Mouse (Mus musculus) liver, postnatal 0 days (tissue): ENCODE data around the gene Ccnt1. TPM values are rescaled to one million over a fixed set of nuclear protein-coding genes. Genes with fewer than 3 reads are reported as not detected.

Source experiments
- ATAC-seq: fragments of 200-750 bp; cut with Nextera tagmentation; 2 replicates; pipeline ENCODE4 v1.8.0; 2017; ENCODE audit warnings: mild to moderate bottlenecking, moderate library complexity
- DNase-seq: peaks from one replicate; pipeline ENCODE4 v3.0.0-alpha.2; 2016
- H3K27ac ChIP-seq: fragments of 300-500 bp; sonication (generic); 2 replicates; pipeline ENCODE4 v1.5.1; 2014; ENCODE audit warnings: antibody characterized with exemption, moderate library complexity, mild to moderate bottlenecking, low read depth
- H3K27me3 ChIP-seq: fragments of 300-500 bp; sonication (generic); 2 replicates; pipeline ENCODE4 v1.6.1; 2014; ENCODE audit warnings: low read length, control low read depth, mixed read lengths; ENCODE audit not compliant: insufficient read depth
- H3K36me3 ChIP-seq: fragments of 300-500 bp; sonication (generic); replicated peaks from 2 replicates; pipeline ENCODE4 v1.6.1; 2014; ENCODE audit warnings: mild to moderate bottlenecking, control low read depth, low read length, moderate library complexity, mixed read lengths; ENCODE audit not compliant: insufficient read depth
- H3K4me1 ChIP-seq: fragments of 300-500 bp; sonication (generic); 2 replicates; pipeline ENCODE4 v1.6.1; 2014; ENCODE audit warnings: antibody characterized with exemption, mild to moderate bottlenecking, control low read depth; ENCODE audit not compliant: insufficient read depth
- H3K4me2 ChIP-seq: fragments of 300-500 bp; sonication (generic); 2 replicates; pipeline ENCODE4 v1.6.1; 2014; ENCODE audit warnings: low read depth, mild to moderate bottlenecking, low read length, moderate library complexity, mixed read lengths
- H3K4me3 ChIP-seq: fragments of 300-500 bp; sonication (generic); 2 replicates; pipeline ENCODE4 v1.5.1; 2014; ENCODE audit warnings: low read depth, low read length
- H3K9ac ChIP-seq: fragments of 300-500 bp; sonication (generic); replicated peaks from 2 replicates; pipeline ENCODE4 v1.6.1; 2014; ENCODE audit warnings: mild to moderate bottlenecking, moderate library complexity
- H3K9me3 ChIP-seq: fragments of 300-500 bp; sonication (generic); 2 replicates; pipeline ENCODE4 v1.6.1; 2016; ENCODE audit warnings: mild to moderate bottlenecking, control low read depth, low read length, mixed read lengths
- CTCF ChIP-seq: sonication (generic); IDR thresholded peaks from 2 replicates; pipeline ENCODE4 v1.5.1; 2016; ENCODE audit warnings: antibody characterized with exemption, low read depth
- EP300 ChIP-seq: IDR thresholded peaks from 2 replicates; pipeline ENCODE4 v1.6.1; 2016; ENCODE audit warnings: antibody characterized with exemption, low read depth, mild to moderate bottlenecking
- WGBS: fragments of 180-500 bp; shearing (Covaris S2); extraction: QIAGEN DNeasy Blood & Tissue Kit; methylation state at CpG from one replicate; pipeline ENCODE4 v1.1.7; 2014; ENCODE audit not compliant: insufficient replicate concordance; 5-methylcytosine and 5-hydroxymethylcytosine counted together
- microRNA-seq: library from miRNA; unstranded; fragments of <30 nt; microRNA quantifications from one replicate; pipeline ENCODE4, GENCODE M21; 2016
- polyA plus RNA-seq: library from polyadenylated mRNA; unstranded; fragments of >200 nt; fragmentation: Nextera tagmentation; extraction: Ambion mirVana; gene quantifications from 2 replicates; pipeline ENCODE4 v1.2.1, GENCODE M21; 2015

The Ccnt1 gene
- polyA plus RNA-seq, 1 experiment from 2014 or later = 14.9 TPM

DNA sequence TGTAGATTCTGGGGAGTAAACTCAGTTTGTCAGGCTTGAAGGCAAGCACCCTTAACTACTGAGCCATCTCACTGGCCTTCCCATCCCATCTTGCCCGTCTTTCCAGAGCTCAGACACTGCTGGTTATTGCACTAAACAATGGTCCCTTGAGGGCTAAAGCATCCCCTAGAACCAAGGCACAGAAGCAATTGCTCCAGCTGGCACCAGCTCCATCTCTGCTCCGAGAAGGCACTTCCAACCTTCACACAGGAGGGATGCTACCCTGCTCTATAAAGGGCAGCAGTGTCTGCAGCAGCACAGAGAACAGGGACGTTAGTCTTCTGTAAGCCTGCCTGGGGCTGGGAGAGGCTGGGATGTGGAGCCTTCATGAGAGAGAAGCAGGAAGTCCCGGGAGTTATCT lies 78.6 kb downstream of the Ccnt1 start, which contains the start of gene Olfr279:
Gene Olfr279 (plus strand): TSS at position 301 of the 400 bp plus-strand sequence.
- Histone ChIP-seq H3K9me3 (no peaks in the 10 kb centered on the region), H3K4me3 (no peak within 1 kb of the TSS), H3K9ac (no peak within 1 kb of the TSS), H3K4me2 (no peak within 1 kb of the TSS), H3K27ac (no peak within 1 kb of the TSS), H3K4me1 (no peaks in the 10 kb centered on the region), H3K36me3 (no peaks in the 10 kb centered on the region), H3K27me3 (no peaks in the 10 kb centered on the region)
- WGBS = 42% methylated on average over 4 of the region's 4 CpGs
- ATAC-seq = no peak
- TF ChIP-seq EP300 (no peak), CTCF (no peak)
- no peak for DNase-seq

DNA sequence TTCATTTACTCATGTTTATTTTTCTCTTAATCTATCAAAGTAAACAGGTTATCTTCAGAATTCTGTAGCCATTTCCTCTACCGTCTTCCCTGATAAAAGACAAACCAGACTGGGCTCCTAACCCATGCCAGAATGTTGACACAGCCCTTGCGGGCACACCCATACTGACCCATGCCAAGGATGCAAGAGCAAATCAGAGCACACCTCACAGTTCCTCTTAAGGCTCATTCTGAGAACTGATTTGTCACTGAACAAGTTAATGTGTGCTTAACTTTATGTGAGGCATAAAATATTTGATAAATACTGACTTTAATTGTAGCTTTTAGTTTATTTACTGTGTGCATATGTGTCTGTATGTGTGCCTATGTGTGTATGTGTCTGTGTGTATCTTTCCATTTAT lies 79.4 kb downstream of the Ccnt1 start:
- TF ChIP-seq CTCF = no peak
- no peak for TF ChIP-seq EP300
- WGBS = 57% methylated on average over 2 of the region's 2 CpGs

More for the DNA sequence above, 79.4 kb downstream of the Ccnt1 start:
- no peak for ATAC-seq
- Histone ChIP-seq H3K4me3 (no peak overlapping the region), H3K4me2 (no peak overlapping the region), H3K27ac (no peak overlapping the region), H3K27me3 (no peaks in the 10 kb centered on the region), H3K9ac (no peak overlapping the region), H3K4me1 (no peaks in the 10 kb centered on the region), H3K9me3 (no peaks in the 10 kb centered on the region), H3K36me3 (no peaks in the 10 kb centered on the region)
- no peak for DNase-seq

Small RNA genes within 50 kb of the gene (microRNA-seq; reads per million reads assigned to microRNA genes)
- gene Mir1291 = 1.2 reads per million

Other genes starting within 250 kb of the Ccnt1 start
- not detected in 2 replicates for gene Olfr284, start 229.9 kb downstream of the Ccnt1 start, polyA plus RNA-seq
- gene Olfr283, start 190.0 kb downstream of the Ccnt1 start, polyA plus RNA-seq = not detected in 2 replicates
- not detected in 2 replicates for gene Olfr282, start 139.7 kb downstream of the Ccnt1 start, polyA plus RNA-seq
- gene Olfr281, start 118.3 kb downstream of the Ccnt1 start, polyA plus RNA-seq = not detected in 2 replicates
- not detected in 2 replicates for gene OR5BS1P, start 101.0 kb downstream of the Ccnt1 start, polyA plus RNA-seq
- gene Lalba, start 88.2 kb downstream of the Ccnt1 start, polyA plus RNA-seq = not detected in 2 replicates
- gene Olfr279, start 78.5 kb downstream of the Ccnt1 start, polyA plus RNA-seq = not detected in 2 replicates
- gene Kansl2, start 36.7 kb downstream of the Ccnt1 start, polyA plus RNA-seq = 26.6 and 28.2 TPM in 2 replicates
- not detected in 2 replicates for gene 4930415O20Rik, start 81 bp upstream of the Ccnt1 start, polyA plus RNA-seq
- 5.3 and 7.7 TPM in 2 replicates for gene Adcy6, start 39.2 kb upstream of the Ccnt1 start, polyA plus RNA-seq
- gene Cacnb3, start 59.9 kb upstream of the Ccnt1 start, polyA plus RNA-seq = 0.38 and 0.58 TPM in 2 replicates
- 4.7 and 9.2 TPM in 2 replicates for gene Ddx23, start 92.0 kb upstream of the Ccnt1 start, polyA plus RNA-seq
- 0.94 and 1.2 TPM in 2 replicates for gene Rnd1, start 106.5 kb upstream of the Ccnt1 start, polyA plus RNA-seq
- not detected in 2 replicates for gene Ccdc65, start 137.3 kb upstream of the Ccnt1 start, polyA plus RNA-seq
- 58.5 and 62.4 TPM in 2 replicates for gene Fkbp11, start 157.3 kb upstream of the Ccnt1 start, polyA plus RNA-seq
- gene Arf3, start 192.3 kb upstream of the Ccnt1 start, polyA plus RNA-seq = 9.6 and 10.4 TPM in 2 replicates
- 0.04 and 0.08 TPM in 2 replicates for gene Wnt10b, start 207.2 kb upstream of the Ccnt1 start, polyA plus RNA-seq
- gene Wnt1, start 218.9 kb upstream of the Ccnt1 start, polyA plus RNA-seq = not detected in 2 replicates
- not detected in 2 replicates for gene Ddn, start 238.6 kb upstream of the Ccnt1 start, polyA plus RNA-seq